Mouse (Mus musculus) gastrocnemius, adult 2 months (tissue): ENCODE results near the gene Apbb2. TPM values are rescaled to one million over a fixed set of nuclear protein-coding genes. Genes with fewer than 3 reads are reported as not detected.
A peak's percentile ranks its signal among the peaks of the same experiment; 100 is the strongest.

Experiments
- DNase-seq: peaks from one replicate; pipeline ENCODE4 v3.0.0; 2022
- H3K27ac ChIP-seq: fragments of 200-600 bp; 2 replicates; pipeline ENCODE4 v1.8.1; 2022; ENCODE audit warnings: mild to moderate bottlenecking
- H3K4me3 ChIP-seq: fragments of 200-600 bp; 2 replicates; pipeline ENCODE4 v1.8.1; 2022; ENCODE audit warnings: mild to moderate bottlenecking, moderate library complexity
- CTCF ChIP-seq: fragments of 200-600 bp; IDR thresholded peaks from 2 replicates; pipeline ENCODE4 v1.8.1; 2022; ENCODE audit warnings: antibody characterized with exemption, mild to moderate bottlenecking, moderate library complexity
- intact Hi-C: fragments of 180-260 bp; cut with DNase I; formaldehyde crosslinking; loops from one replicate; pipeline ENCODE4 v1.15.1; 2025
- total RNA-seq, 2 experiments: library from RNA; stranded (reverse); gene quantifications; 2 replicates each; pipeline ENCODE4 v1.2.3; 2021

Gene Apbb2
- total RNA-seq, 2 experiments from 2014 or later: 35.9 to 43.2 TPM

GRCm38 (mm10) chr5:66540246-66540645 lies 78.3 kb downstream of the Apbb2 start:
- Histone ChIP-seq H3K4me3 (no peak overlapping the region), H3K27ac (no peak overlapping the region)
- no peak for TF ChIP-seq CTCF
- DNase-seq: no peak
- intact Hi-C loops: no loop called here

- no peak for DNase-seq
Observed at GRCm38 (mm10) chr5:66537811-66538210, 80.8 kb downstream of the Apbb2 start.

GRCm38 (mm10) chr5:66536696-66537358 lies 81.8 kb downstream of the Apbb2 start:
- Histone ChIP-seq H3K4me3 (no peak overlapping the region), H3K27ac (peak overlapping the region; percentile 6; the same call in 1 of the 2 replicates)
- intact Hi-C loops: no loop called here
- no peak for TF ChIP-seq CTCF
- DNase-seq: no peak

More at GRCm38 (mm10) chr5:66537811-66538210, 80.8 kb downstream of the Apbb2 start:
- TF ChIP-seq CTCF: no peak
- intact Hi-C loops: no loop called here
- Histone ChIP-seq H3K4me3 (no peak overlapping the region), H3K27ac (peak overlapping the region; percentile 5; the same call in 1 of the 2 replicates)

GRCm38 (mm10) chr5:66535566-66536236 lies 82.9 kb downstream of the Apbb2 start:
- intact Hi-C loops: no loop called here
- H3K27ac ChIP-seq: 0 out of 2 replicates have a peak overlapping the region, but pooled peaks have one; percentile 1
- no peak for DNase-seq
- no peak for TF ChIP-seq CTCF
- H3K4me3 ChIP-seq: no peak overlapping the region

- TF ChIP-seq CTCF: no peak
- Histone ChIP-seq H3K27ac (no peak overlapping the region), H3K4me3 (no peak overlapping the region)
- intact Hi-C loops: no loop called here
- DNase-seq: no peak
Observed at GRCm38 (mm10) chr5:66533711-66534425, 84.7 kb downstream of the Apbb2 start.

GRCm38 (mm10) chr5:66532827-66533226 lies 85.8 kb downstream of the Apbb2 start:
- intact Hi-C loops: no loop called here
- Histone ChIP-seq H3K4me3 (no peak overlapping the region), H3K27ac (peak overlapping the region; percentile 60)
- peak; percentile 51 for DNase-seq
- TF ChIP-seq CTCF: no peak

GRCm38 (mm10) chr5:66530361-66530760 lies 88.2 kb downstream of the Apbb2 start:
- no peak for TF ChIP-seq CTCF
- intact Hi-C loops: no loop called here
- Histone ChIP-seq H3K27ac (no peak overlapping the region), H3K4me3 (no peak overlapping the region)
- DNase-seq: no peak

GRCm38 (mm10) chr5:66529631-66530030 lies 89.0 kb downstream of the Apbb2 start:
- no peak overlapping the region for H3K4me3 ChIP-seq
- no peak for TF ChIP-seq CTCF
- no peak overlapping the region for H3K27ac ChIP-seq
- no peak for DNase-seq
- intact Hi-C loops: no loop called here

GRCm38 (mm10) chr5:66528567-66528966 lies 90.0 kb downstream of the Apbb2 start:
- Histone ChIP-seq H3K4me3 (no peak overlapping the region), H3K27ac (no peak overlapping the region)
- intact Hi-C loops: no loop called here
- TF ChIP-seq CTCF: no peak
- DNase-seq: no peak

GRCm38 (mm10) chr5:66527090-66527489 lies 91.5 kb downstream of the Apbb2 start:
- Histone ChIP-seq H3K4me3 (no peak overlapping the region), H3K27ac (peak overlapping the region; percentile 46)
- intact Hi-C loops: no loop called here
- no peak for DNase-seq
- TF ChIP-seq CTCF: no peak

- no peak for DNase-seq
- intact Hi-C loops: no loop called here
- H3K27ac ChIP-seq: peak overlapping the region; percentile 10; the same call in 1 of the 2 replicates
Observed at GRCm38 (mm10) chr5:66525002-66525401, 93.6 kb downstream of the Apbb2 start.

GRCm38 (mm10) chr5:66523681-66524503 lies 94.7 kb downstream of the Apbb2 start:
- intact Hi-C loops: loop anchor here (5.0 kb wide), 1 partner anchor 93 kb away; the partner anchor contains the start of gene Apbb2
- TF ChIP-seq CTCF: no peak
- DNase-seq: no peak
- H3K4me3 ChIP-seq: peak overlapping the region; percentile 25
- peak overlapping the region; percentile 65 for H3K27ac ChIP-seq

More at GRCm38 (mm10) chr5:66525002-66525401, 93.6 kb downstream of the Apbb2 start:
- TF ChIP-seq CTCF: no peak
- no peak overlapping the region for H3K4me3 ChIP-seq
